Mouse (Mus musculus) stomach, embryonic 16.5 days (tissue): Measurements from ENCODE around the gene Tmem238l. TPM values are rescaled to one million over a fixed set of nuclear protein-coding genes. Genes with fewer than 3 reads are reported as not detected.

ENCODE experiments used
- ATAC-seq: fragments of 200-750 bp; cut with Nextera tagmentation; 2 replicates; pipeline ENCODE4 v1.8.0; 2017; ENCODE audit warnings: moderate number of reproducible peaks, moderate TSS enrichment; ENCODE audit not compliant: insufficient read depth, low FRiP score
- H3K27ac ChIP-seq: fragments of 300-500 bp; sonication (generic); 2 replicates; pipeline ENCODE4 v1.5.1; 2014; ENCODE audit warnings: low read length
- H3K27me3 ChIP-seq: fragments of 300-500 bp; sonication (generic); 2 replicates; pipeline ENCODE4 v1.6.1; 2014; ENCODE audit warnings: low read length, control low read depth, mixed read lengths; ENCODE audit not compliant: control insufficient read depth, insufficient read depth
- H3K36me3 ChIP-seq: fragments of 300-500 bp; sonication (generic); 2 replicates; pipeline ENCODE4 v1.6.1; 2014; ENCODE audit warnings: low read length; ENCODE audit not compliant: control insufficient read depth, insufficient read depth
- H3K4me1 ChIP-seq: fragments of 300-500 bp; sonication (generic); 2 replicates; pipeline ENCODE4 v1.6.1; 2014; ENCODE audit warnings: low read length, control low read depth, mixed read lengths; ENCODE audit not compliant: control insufficient read depth, insufficient read depth
- H3K4me2 ChIP-seq: fragments of 300-500 bp; sonication (generic); 2 replicates; pipeline ENCODE4 v1.6.1; 2014; ENCODE audit warnings: low read depth, low read length, mixed read lengths
- H3K4me3 ChIP-seq: fragments of 300-500 bp; sonication (generic); replicated peaks from 2 replicates; pipeline ENCODE4 v1.5.1; 2014; ENCODE audit warnings: mild to moderate bottlenecking, low read length
- H3K9ac ChIP-seq: fragments of 300-500 bp; sonication (generic); 2 replicates; pipeline ENCODE4 v1.6.1; 2014; ENCODE audit warnings: low read length
- H3K9me3 ChIP-seq: fragments of 300-500 bp; sonication (generic); replicated peaks from 2 replicates; pipeline ENCODE4 v1.6.1; 2016; ENCODE audit warnings: low read length, control low read depth; ENCODE audit not compliant: control insufficient read depth
- WGBS: fragments of 180-500 bp; shearing (Covaris S2); extraction: QIAGEN DNeasy Blood & Tissue Kit; methylation state at CpG from one replicate; pipeline ENCODE4 v1.1.7; 2014; 5-methylcytosine and 5-hydroxymethylcytosine counted together
- polyA plus RNA-seq: library from polyadenylated mRNA; unstranded; fragments of >200 nt; fragmentation: Nextera tagmentation; extraction: Ambion mirVana; gene quantifications from 2 replicates; pipeline ENCODE4 v1.2.1, GENCODE M21; 2015

Gene Tmem238l
- polyA plus RNA-seq, 1 experiment from 2014 or later = 1.0 TPM

- no peak overlapping the region for H3K4me3 ChIP-seq
- peak; percentile 81; the same call in 1 of the 2 replicates for ATAC-seq
- H3K9ac ChIP-seq = no peak overlapping the region
- H3K9me3 ChIP-seq = no peaks in the 10 kb centered on the region
- H3K36me3 ChIP-seq = no peaks in the 10 kb centered on the region
- no peak overlapping the region for H3K4me2 ChIP-seq
- 59% methylated on average over 7 of the region's 7 CpGs for WGBS
- no peaks in the 10 kb centered on the region for H3K27me3 ChIP-seq
- peak overlapping the region; percentile 14; the same call in 1 of the 2 replicates for H3K27ac ChIP-seq
- H3K4me1 ChIP-seq = no peaks in the 10 kb centered on the region
Measured at GRCm38 (mm10) chr11:66934428-66935173, 21.8 kb upstream of the Tmem238l start.

DNA sequence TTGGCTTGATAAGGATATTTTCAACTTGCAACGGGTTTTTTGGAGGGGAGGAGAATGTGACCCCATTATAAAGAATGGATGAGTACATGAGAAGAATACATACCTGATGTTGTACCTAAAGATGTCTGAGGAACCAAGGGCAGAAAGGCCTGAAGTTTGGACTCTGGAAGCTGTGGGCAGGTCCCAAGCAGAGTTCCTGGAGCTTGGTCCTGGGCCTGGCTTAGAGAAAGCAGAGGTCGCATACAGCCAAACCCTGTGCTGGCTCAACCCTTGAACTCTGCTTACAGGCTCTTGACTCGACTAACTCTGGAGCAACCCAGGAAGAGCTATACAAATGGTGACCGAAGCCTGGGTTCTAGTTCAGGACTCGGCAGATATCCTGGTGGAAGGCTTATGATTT is 14.4 kb upstream of the Tmem238l start:
- Histone ChIP-seq H3K9ac (no peak overlapping the region), H3K4me1 (no peaks in the 10 kb centered on the region), H3K4me2 (no peak overlapping the region), H3K27ac (no peak overlapping the region), H3K4me3 (no peak overlapping the region), H3K9me3 (no peaks in the 10 kb centered on the region), H3K27me3 (no peaks in the 10 kb centered on the region), H3K36me3 (no peaks in the 10 kb centered on the region)
- WGBS = 85% methylated on average over 5 of the region's 5 CpGs
- ATAC-seq = no peak

DNA sequence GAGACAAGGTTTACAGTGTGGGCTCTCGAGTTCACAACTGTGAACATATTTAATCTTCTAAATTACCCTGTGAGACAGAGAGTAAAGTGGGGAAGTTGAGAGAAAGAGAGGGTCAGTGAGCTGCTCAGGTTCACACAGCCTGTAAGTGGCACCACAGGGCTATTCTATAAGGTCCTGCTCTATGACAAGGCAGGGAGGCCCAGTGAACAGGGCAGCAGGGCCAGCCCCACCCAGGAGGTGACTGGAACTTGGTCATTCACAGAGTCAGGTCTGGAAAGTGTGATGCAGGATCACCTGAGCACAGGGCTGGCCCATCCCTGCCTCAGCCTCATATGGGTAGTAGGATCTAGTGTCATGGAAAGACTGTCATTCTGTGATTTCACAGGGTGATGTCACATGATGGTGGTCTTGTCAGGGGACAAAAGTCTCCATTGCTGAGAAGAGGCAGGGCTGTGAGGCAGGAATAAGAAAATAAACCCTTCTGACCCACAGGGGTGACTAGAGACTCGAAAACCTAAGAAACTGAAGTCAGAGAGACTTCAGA is 11.1 kb upstream of the Tmem238l start:
- H3K4me3 ChIP-seq = no peak overlapping the region
- ATAC-seq = no peak; the same call in 1 of the 2 replicates
- no peak overlapping the region for H3K9ac ChIP-seq
- no peaks in the 10 kb centered on the region for H3K4me1 ChIP-seq
- H3K9me3 ChIP-seq = no peaks in the 10 kb centered on the region
- 35% methylated on average over 2 of the region's 2 CpGs for WGBS
- H3K27ac ChIP-seq = no peak overlapping the region
- H3K36me3 ChIP-seq = no peaks in the 10 kb centered on the region
- no peak overlapping the region for H3K4me2 ChIP-seq
- H3K27me3 ChIP-seq = no peaks in the 10 kb centered on the region

GRCm38 (mm10) chr11:66946521-66946920 is 9.9 kb upstream of the Tmem238l start:
- Histone ChIP-seq H3K9ac (no peak overlapping the region), H3K27ac (peak overlapping the region; percentile 56)
- ATAC-seq = peak; percentile 33; the same call in 1 of the 2 replicates

DNA sequence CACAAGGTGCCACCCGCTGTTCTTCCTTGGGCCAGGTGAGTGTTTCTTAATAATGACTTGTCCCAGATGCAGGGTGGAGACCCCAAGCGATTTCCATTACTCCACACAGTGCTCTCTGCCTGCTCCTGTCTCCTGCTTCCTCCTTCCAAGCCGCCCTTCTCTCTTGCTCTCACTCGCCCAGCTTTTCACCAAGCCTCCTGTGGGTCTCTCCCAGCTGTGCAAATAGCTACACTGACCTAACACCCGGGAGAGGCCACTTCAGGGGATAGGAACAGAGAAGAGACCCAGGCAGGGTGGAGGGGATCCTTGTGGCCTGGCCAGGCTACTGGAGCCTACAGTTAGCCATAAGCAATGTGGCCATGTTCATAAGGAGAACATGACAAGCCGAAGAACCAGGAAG is 9.5 kb upstream of the Tmem238l start:
- WGBS = 56% methylated on average over 6 of the region's 6 CpGs
- H3K4me2 ChIP-seq = peak overlapping the region; percentile 2; the same call in 1 of the 2 replicates
- H3K9ac ChIP-seq = no peak overlapping the region

More at GRCm38 (mm10) chr11:66946521-66946920, 9.9 kb upstream of the Tmem238l start:
- H3K4me2 ChIP-seq = peak overlapping the region; percentile 2; the same call in 1 of the 2 replicates
- no peaks in the 10 kb centered on the region for H3K27me3 ChIP-seq
- no peaks in the 10 kb centered on the region for H3K9me3 ChIP-seq
- H3K36me3 ChIP-seq = no peaks in the 10 kb centered on the region
- 51% methylated on average over 6 of the region's 6 CpGs for WGBS
- H3K4me1 ChIP-seq = no peaks in the 10 kb centered on the region
- no peak overlapping the region for H3K4me3 ChIP-seq

GRCm38 (mm10) chr11:66960797-66961196 is 4.4 kb downstream of the Tmem238l start:
- Histone ChIP-seq H3K4me2 (no peak overlapping the region), H3K9me3 (no peaks in the 10 kb centered on the region), H3K9ac (no peak overlapping the region), H3K36me3 (no peaks in the 10 kb centered on the region), H3K27me3 (no peaks in the 10 kb centered on the region), H3K4me3 (no peak overlapping the region), H3K27ac (peak overlapping the region; percentile 59), H3K4me1 (peaks cover 4% of the 10 kb centered on the region; the same call in 1 of the 2 replicates)
- 38% methylated on average over 1 of the region's 1 CpGs for WGBS
- ATAC-seq = peak; percentile 59

More for the DNA sequence above, 9.5 kb upstream of the Tmem238l start:
- no peaks in the 10 kb centered on the region for H3K36me3 ChIP-seq
- peak overlapping the region; percentile 56 for H3K27ac ChIP-seq
- no peak overlapping the region for H3K4me3 ChIP-seq
- H3K4me1 ChIP-seq = no peaks in the 10 kb centered on the region
- peak; percentile 76 for ATAC-seq
- H3K27me3 ChIP-seq = no peaks in the 10 kb centered on the region
- no peaks in the 10 kb centered on the region for H3K9me3 ChIP-seq

DNA sequence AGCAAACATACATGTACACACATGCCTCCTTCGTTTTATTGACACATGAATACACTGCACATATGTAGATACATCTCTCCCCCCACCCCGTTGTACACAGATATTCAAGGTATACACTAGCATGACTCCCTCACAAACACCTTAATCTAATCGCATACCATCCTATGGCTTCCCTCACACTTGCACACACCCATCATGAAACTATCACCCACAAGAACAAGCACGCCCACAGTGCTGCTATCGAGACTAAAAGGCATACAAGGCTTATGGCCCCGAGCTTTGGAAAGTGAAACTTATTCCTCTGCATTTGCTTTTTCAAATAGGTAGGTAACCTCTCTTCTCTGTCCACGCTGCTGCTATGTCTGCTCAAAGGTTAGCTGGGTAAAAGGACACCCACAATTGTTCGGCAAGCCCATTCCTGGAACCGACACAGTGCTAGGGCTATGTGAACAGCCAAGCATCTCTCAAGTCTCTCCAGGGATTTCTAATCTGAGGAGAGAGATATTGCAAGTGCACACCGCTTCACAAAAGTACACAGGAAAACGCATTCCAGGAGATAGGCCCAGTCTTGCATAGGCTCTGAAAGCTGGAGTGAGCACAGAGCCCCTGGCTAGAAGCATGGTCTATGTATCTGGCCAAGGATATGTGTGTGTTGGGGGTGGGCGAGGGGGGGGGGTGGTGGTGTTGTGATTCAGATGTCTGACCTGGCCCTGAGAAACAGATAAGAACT is 5.2 kb downstream of the Tmem238l start:
- H3K4me1 ChIP-seq = peaks cover 4% of the 10 kb centered on the region; the same call in 1 of the 2 replicates
- H3K4me2 ChIP-seq = no peak overlapping the region
- no peaks in the 10 kb centered on the region for H3K27me3 ChIP-seq
- H3K27ac ChIP-seq = peak overlapping the region; percentile 28; the same call in 1 of the 2 replicates
- no peaks in the 10 kb centered on the region for H3K36me3 ChIP-seq
- WGBS = 68% methylated on average over 12 of the region's 12 CpGs
- H3K9ac ChIP-seq = no peak overlapping the region; the same call in 1 of the 2 replicates
- H3K9me3 ChIP-seq = no peaks in the 10 kb centered on the region
- no peak overlapping the region for H3K4me3 ChIP-seq
- ATAC-seq = no peak

GRCm38 (mm10) chr11:66963462-66963861 is 7.0 kb downstream of the Tmem238l start:
- no peak overlapping the region for H3K4me3 ChIP-seq
- H3K9me3 ChIP-seq = no peaks in the 10 kb centered on the region
- no peak overlapping the region for H3K27ac ChIP-seq
- no peaks in the 10 kb centered on the region for H3K27me3 ChIP-seq
- H3K4me2 ChIP-seq = no peak overlapping the region
- H3K4me1 ChIP-seq = peaks cover 4% of the 10 kb centered on the region; the same call in 1 of the 2 replicates
- no peak for ATAC-seq
- no peaks in the 10 kb centered on the region for H3K36me3 ChIP-seq
- WGBS = 86% methylated on average over 1 of the region's 1 CpGs
- H3K9ac ChIP-seq = no peak overlapping the region
